Mouse (Mus musculus): Measurements from ENCODE around the gene Cfap99.

- TF ChIP-seq POLR2A (IDR thresholded peaks at IDR 0.05; ENCODE audit: borderline replicate concordance, low read depth, low read length) (no peak; the same call in 1 of the 2 replicates), CTCF (IDR thresholded peaks at IDR 0.05; ENCODE audit: low read depth, low read length) (no peak; the same call in 1 of the 2 replicates)
Observed at GRCm38 (mm10) chr5:34335539-34336096, 47.2 kb downstream of the Cfap99 start.
